Mouse (Mus musculus): Measurements from ENCODE around the gene Akna. TPM values are rescaled to one million over a fixed set of nuclear protein-coding genes. Genes with fewer than 3 reads are reported as not detected.
A peak's percentile ranks its signal among the peaks of the same experiment; 100 is the strongest.

Gene Akna
- total and polyA plus RNA-seq, 3 experiments = 6.5 to 37.5 (median 28.0) TPM

- H3K4me2 ChIP-seq (ENCODE audit: insufficient read depth, low read depth, poor library complexity, severe bottlenecking) = no peak overlapping the region
- H3K79me2 ChIP-seq (replicated peaks; ENCODE audit: control insufficient read depth, extremely low read depth, insufficient read depth, poor library complexity, severe bottlenecking) = no peaks in the 10 kb centered on the region
- H3K27me3 ChIP-seq (replicated peaks) = no peaks in the 10 kb centered on the region
- H3K4me1 ChIP-seq (ENCODE audit: control insufficient read depth in 1 of 2, insufficient read depth in 2 of 2) = peaks cover 0 to 7% of the 10 kb centered on the region in 2 experiments; a peak in 2 of 4 replicates
- H3K27ac ChIP-seq (ENCODE audit: insufficient read depth, low read depth) = no peak overlapping the region
- H3K4me3 ChIP-seq (replicated peaks in 1 of 3; ENCODE audit: low read depth in 2 of 3, low read length in 2 of 3, poor library complexity in 1 of 3) = no peak overlapping the region
- peak; percentile 82 for DNase-seq (ENCODE audit: extremely low read depth)
- peaks cover 0 to 15% of the 10 kb centered on the region in 2 experiments for H3K36me3 ChIP-seq (replicated peaks in 1 of 2; ENCODE audit: control insufficient read depth in 1 of 2, insufficient read depth in 1 of 2, low read length in 1 of 2)
- no peak overlapping the region for H3K9ac ChIP-seq (ENCODE audit: insufficient read depth, low read depth)
- H3K9me3 ChIP-seq (replicated peaks; ENCODE audit: low read length) = no peaks in the 10 kb centered on the region
- in situ Hi-C loops (cut with MboI; ENCODE audit: low pct_ligation_motif_present, low pct_unique_long_range_greater_than_20kb, low sequenced_read_pairs) (loop anchor here (25.0 kb wide), 2 partner anchors 345 to 520 kb away; no protein-coding TSS in a partner anchor), dilution Hi-C loops (cut with MboI; ENCODE audit: extremely low pct_ligation_motif_present, extremely low pct_unique_long_range_greater_than_20kb, low sequenced_read_pairs) (no loop called here)
- TF ChIP-seq MEF2A (IDR thresholded peaks at IDR 0.05; ENCODE audit: borderline replicate concordance, low read depth, low read length) (peak; percentile 57; the same call in 1 of the 2 replicates), USF1 (IDR thresholded peaks at IDR 0.05; ENCODE audit: low read depth, low read length) (no peak), ZMIZ1 (IDR thresholded peaks at IDR 0.05; ENCODE audit: low read depth, low read length) (no peak), ETS1 (conservative IDR thresholded peaks at IDR 0.05; ENCODE audit: low read depth, low read length) (no peak), UBTF (IDR thresholded peaks at IDR 0.05; ENCODE audit: low read depth, low read length) (no peak), ELF1 (IDR thresholded peaks at IDR 0.05; ENCODE audit: low read depth, low read length) (peak; percentile 35; the same call in 1 of the 2 replicates), TCF12 (IDR thresholded peaks at IDR 0.05; ENCODE audit: low read depth, low read length) (no peak), TBP (conservative IDR thresholded peaks at IDR 0.05; ENCODE audit: low read depth, low read length) (no peak), SMC3 (IDR thresholded peaks at IDR 0.05; ENCODE audit: low read depth, low read length) (peak; percentile 91), RAD21 (IDR thresholded peaks at IDR 0.05; ENCODE audit: low read depth, low read length) (peak; percentile 96), ZC3H11A (IDR thresholded peaks at IDR 0.05; ENCODE audit: low read depth, low read length) (peak; percentile 64; the same call in 1 of the 2 replicates), CTCF (conservative IDR thresholded peaks at IDR 0.05 in 1 of 2, IDR thresholded peaks at IDR 0.05 in 1 of 2; ENCODE audit: low read depth in 2 of 2, low read length in 2 of 2) (peak; percentile 56 to 91), IRF4 (IDR thresholded peaks at IDR 0.05; ENCODE audit: low read depth, low read length) (peak; percentile 29; the same call in 1 of the 2 replicates), JUN (IDR thresholded peaks at IDR 0.05; ENCODE audit: insufficient read depth, low read depth, low read length) (no peak), MXI1 (IDR thresholded peaks at IDR 0.05; ENCODE audit: low read depth, low read length) (no peak)
Measured at GRCm38 (mm10) chr4:63417318-63417957, 14.3 kb upstream of the Akna start.

- Histone ChIP-seq H3K4me2 (ENCODE audit: insufficient read depth, low read depth, poor library complexity, severe bottlenecking) (no peak overlapping the region), H3K36me3 (replicated peaks in 1 of 2; ENCODE audit: control insufficient read depth in 1 of 2, insufficient read depth in 1 of 2, low read length in 1 of 2) (peaks cover 0 to 15% of the 10 kb centered on the region in 2 experiments), H3K4me1 (ENCODE audit: control insufficient read depth in 1 of 2, insufficient read depth in 2 of 2) (peaks cover 2 to 15% of the 10 kb centered on the region in 2 experiments; a peak in 3 of 4 replicates), H3K9ac (ENCODE audit: insufficient read depth, low read depth) (no peak overlapping the region), H3K27ac (ENCODE audit: insufficient read depth, low read depth) (no peak overlapping the region), H3K9me3 (replicated peaks; ENCODE audit: low read length) (no peaks in the 10 kb centered on the region), H3K79me2 (replicated peaks; ENCODE audit: control insufficient read depth, extremely low read depth, insufficient read depth, poor library complexity, severe bottlenecking) (no peaks in the 10 kb centered on the region), H3K27me3 (replicated peaks) (no peaks in the 10 kb centered on the region), H3K4me3 (replicated peaks in 1 of 3; ENCODE audit: low read depth in 2 of 3, low read length in 2 of 3, poor library complexity in 1 of 3) (no peak overlapping the region)
- no peak for DNase-seq (ENCODE audit: extremely low read depth)
- in situ Hi-C loops (cut with MboI; ENCODE audit: low pct_ligation_motif_present, low pct_unique_long_range_greater_than_20kb, low sequenced_read_pairs) = loop anchor here (25.0 kb wide), 2 partner anchors 347 to 522 kb away; no protein-coding TSS in a partner anchor
- TF ChIP-seq IRF4 (IDR thresholded peaks at IDR 0.05; ENCODE audit: low read depth, low read length) = no peak
- TF ChIP-seq HCFC1 (IDR thresholded peaks at IDR 0.05; ENCODE audit: low read depth, low read length) = no peak
- TF ChIP-seq RAD21 (IDR thresholded peaks at IDR 0.05; ENCODE audit: low read depth, low read length) = no peak
- no peak for TF ChIP-seq MXI1 (IDR thresholded peaks at IDR 0.05; ENCODE audit: low read depth, low read length)
- TF ChIP-seq MAFK (IDR thresholded peaks at IDR 0.05; ENCODE audit: insufficient replicate concordance, low read length) = no peak
- no peak for TF ChIP-seq BHLHE40 (IDR thresholded peaks at IDR 0.05; ENCODE audit: low read depth, low read length)
- no peak for TF ChIP-seq USF1 (IDR thresholded peaks at IDR 0.05; ENCODE audit: low read depth, low read length)
- TF ChIP-seq ZC3H11A (IDR thresholded peaks at IDR 0.05; ENCODE audit: low read depth, low read length) = no peak
- TF ChIP-seq CHD2 (IDR thresholded peaks at IDR 0.05; ENCODE audit: low read length) = no peak
- TF ChIP-seq TBP (conservative IDR thresholded peaks at IDR 0.05; ENCODE audit: low read depth, low read length) = no peak
- no peak for TF ChIP-seq JUND (conservative IDR thresholded peaks at IDR 0.05; ENCODE audit: low read depth, low read length)
- dilution Hi-C loops (cut with MboI; ENCODE audit: extremely low pct_ligation_motif_present, extremely low pct_unique_long_range_greater_than_20kb, low sequenced_read_pairs) = no loop called here
Measured at GRCm38 (mm10) chr4:63414951-63415350, 11.8 kb upstream of the Akna start.

All from CH12.LX (cell line).